Mouse (Mus musculus) liver, embryonic 14.5 days (tissue): Measurements from ENCODE around the gene Tmem135. TPM values are rescaled to one million over a fixed set of nuclear protein-coding genes. Genes with fewer than 3 reads are reported as not detected.
A peak's percentile ranks its signal among the peaks of the same experiment; 100 is the strongest.
"Not testable (repeated sequence)": the region's sequence is repeated elsewhere in the genome, so short reads cannot be mapped to it uniquely, and the experiment has no call there.

Experiments
- ATAC-seq: fragments of 200-750 bp; cut with Nextera tagmentation; 2 replicates; pipeline ENCODE4 v1.8.0; 2017; ENCODE audit warnings: moderate number of reproducible peaks, mild to moderate bottlenecking, moderate library complexity; ENCODE audit not compliant: insufficient read depth
- DNase-seq, 3 experiments: peaks; one replicate each; pipeline ENCODE4 v3.0.0-alpha.2; 2012 to 2013; ENCODE audit warnings: low read depth in 3 of 3, low spot score in 3 of 3
- H3K27ac ChIP-seq: fragments of 300-500 bp; sonication (generic); 2 replicates; pipeline ENCODE4 v1.5.1; 2014; ENCODE audit warnings: moderate library complexity, mild to moderate bottlenecking, control low read depth, inconsistent platforms
- H3K27me3 ChIP-seq: fragments of 300-500 bp; sonication (generic); 2 replicates; pipeline ENCODE4 v1.6.1; 2014; ENCODE audit warnings: mild to moderate bottlenecking, low read length, moderate library complexity; ENCODE audit not compliant: control insufficient read depth, insufficient read depth
- H3K36me3 ChIP-seq: fragments of 300-500 bp; sonication (generic); replicated peaks from 2 replicates; pipeline ENCODE4 v1.6.1; 2014; ENCODE audit warnings: low read depth; ENCODE audit not compliant: control insufficient read depth, insufficient read depth
- H3K4me1 ChIP-seq, 2 experiments: fragments of 200-500 bp in 1 of 2; fragments of 300-500 bp in 1 of 2; sonication (generic) in 1 of 2; replicated peaks; 2 replicates each; pipeline ENCODE4 v1.6.1; 2012 to 2014; ENCODE audit warnings: antibody characterized with exemption in 1 of 2, inconsistent platforms in 1 of 2, low read length in 1 of 2; ENCODE audit not compliant: control insufficient read depth in 2 of 2, insufficient read depth in 2 of 2
- H3K4me2 ChIP-seq: fragments of 300-500 bp; sonication (generic); 2 replicates; pipeline ENCODE4 v1.6.1; 2014; ENCODE audit warnings: low read depth, mild to moderate bottlenecking, control low read depth, moderate library complexity
- H3K4me3 ChIP-seq, 2 experiments: fragments of 200-500 bp in 1 of 2; fragments of 300-500 bp in 1 of 2; sonication (generic) in 1 of 2; 2 replicates each; pipeline ENCODE4 v1.5.1; 2012 to 2014; ENCODE audit warnings: low read depth in 2 of 2, low read length in 2 of 2, mild to moderate bottlenecking in 2 of 2, control low read depth in 1 of 2, inconsistent platforms in 1 of 2, moderate library complexity in 1 of 2; ENCODE audit not compliant: insufficient read depth in 1 of 2
- H3K9ac ChIP-seq: fragments of 300-500 bp; sonication (generic); replicated peaks from 2 replicates; pipeline ENCODE4 v1.6.1; 2014; ENCODE audit warnings: mild to moderate bottlenecking, control low read depth, moderate library complexity
- H3K9me3 ChIP-seq: fragments of 300-500 bp; sonication (generic); 2 replicates; pipeline ENCODE4 v1.6.1; 2016; ENCODE audit warnings: low read length, mixed read lengths; ENCODE audit not compliant: control insufficient read depth
- CTCF ChIP-seq: IDR thresholded peaks from 2 replicates; pipeline ENCODE4 v1.5.1; 2016; ENCODE audit warnings: antibody characterized with exemption, low read depth, control low read depth
- EP300 ChIP-seq: IDR thresholded peaks from 2 replicates; pipeline ENCODE4 v1.6.1; 2016; ENCODE audit warnings: antibody characterized with exemption, low read depth
- WGBS: fragments of 180-500 bp; shearing (Covaris S2); extraction: QIAGEN DNeasy Blood & Tissue Kit; methylation state at CpG from one replicate; pipeline ENCODE4 v1.1.7; 2014; ENCODE audit not compliant: insufficient replicate concordance; 5-methylcytosine and 5-hydroxymethylcytosine counted together
- polyA plus RNA-seq, 2 experiments: library from polyadenylated mRNA; depleted of rRNA in 1 of 2; stranded (reverse) in 1 of 2; unstranded in 1 of 2; fragments of >200 nt; fragmentation: Nextera tagmentation in 1 of 2; extraction: Ambion mirVana in 1 of 2; gene quantifications; 2 replicates each; pipeline versions ENCODE4 v1.2.1 to v1.2.3; 2012 to 2014

The Tmem135 gene
- polyA plus RNA-seq, 2 experiments, result 5.4 to 12.7 TPM

- no peaks in the 10 kb centered on the region for H3K36me3 ChIP-seq
- H3K9ac ChIP-seq, result no peak overlapping the region
- H3K27ac ChIP-seq, result no peak overlapping the region
- H3K4me3 ChIP-seq, result no peak overlapping the region
- DNase-seq (no peak), ATAC-seq (no peak)
- H3K9me3 ChIP-seq, result no peaks in the 10 kb centered on the region
- no peaks in the 10 kb centered on the region; a peak in 1 of 4 replicates for H3K4me1 ChIP-seq
- WGBS, result 60% methylated on average over 1 of the region's 1 CpGs
- no peaks in the 10 kb centered on the region for H3K27me3 ChIP-seq
- H3K4me2 ChIP-seq, result no peak overlapping the region
- TF ChIP-seq EP300, result no peak
- TF ChIP-seq CTCF, result no peak
Measured at GRCm38 (mm10) chr7:89319351-89319750, 84.7 kb downstream of the Tmem135 start.

GRCm38 (mm10) chr7:89317088-89317487 is 86.9 kb downstream of the Tmem135 start:
- WGBS, result 58% methylated on average over 1 of the region's 1 CpGs
- H3K27ac ChIP-seq, H3K27me3 ChIP-seq, DNase-seq, H3K4me1 ChIP-seq, H3K36me3 ChIP-seq, H3K4me3 ChIP-seq, H3K9me3 ChIP-seq, H3K4me2 ChIP-seq, H3K9ac ChIP-seq, ATAC-seq: not testable (repeated sequence)

GRCm38 (mm10) chr7:89316112-89316511 is 87.9 kb downstream of the Tmem135 start:
- 71% methylated on average over 3 of the region's 3 CpGs for WGBS

GRCm38 (mm10) chr7:89311555-89311954 is 92.5 kb downstream of the Tmem135 start:
- no peaks in the 10 kb centered on the region for H3K36me3 ChIP-seq
- no peak overlapping the region for H3K9ac ChIP-seq
- TF ChIP-seq EP300 (no peak), CTCF (peak; percentile 29; the same call in 1 of the 2 replicates)
- peaks cover 0 to 4% of the 10 kb centered on the region in 2 experiments; a peak in 3 of 4 replicates for H3K4me1 ChIP-seq
- no peak overlapping the region for H3K4me3 ChIP-seq
- no peaks in the 10 kb centered on the region for H3K9me3 ChIP-seq
- WGBS, result 71% methylated on average over 1 of the region's 1 CpGs
- no peaks in the 10 kb centered on the region for H3K27me3 ChIP-seq
- H3K27ac ChIP-seq, result no peak overlapping the region
- ATAC-seq, result no peak
- DNase-seq, result no peak
- no peak overlapping the region for H3K4me2 ChIP-seq

More at GRCm38 (mm10) chr7:89316112-89316511, 87.9 kb downstream of the Tmem135 start:
- Histone ChIP-seq H3K4me1 (no peaks in the 10 kb centered on the region; a peak in 1 of 4 replicates), H3K9ac (no peak overlapping the region), H3K9me3 (no peaks in the 10 kb centered on the region), H3K27ac (no peak overlapping the region), H3K27me3 (no peaks in the 10 kb centered on the region), H3K4me3 (no peak overlapping the region), H3K4me2 (no peak overlapping the region), H3K36me3 (no peaks in the 10 kb centered on the region)
- DNase-seq, result no peak
- no peak for ATAC-seq
- TF ChIP-seq EP300 (no peak), CTCF (no peak)

- no peaks in the 10 kb centered on the region for H3K9me3 ChIP-seq
- H3K36me3 ChIP-seq, result no peaks in the 10 kb centered on the region
- ATAC-seq, result no peak
- no peak for DNase-seq
- no peaks in the 10 kb centered on the region for H3K27me3 ChIP-seq
- WGBS, result 54% methylated on average over 3 of the region's 3 CpGs
- H3K4me2 ChIP-seq, result no peak overlapping the region
- TF ChIP-seq EP300 (no peak), CTCF (no peak)
- H3K4me1 ChIP-seq, result peaks cover 0 to 4% of the 10 kb centered on the region in 2 experiments; a peak in 3 of 4 replicates
- H3K4me3 ChIP-seq, result no peak overlapping the region
- no peak overlapping the region for H3K27ac ChIP-seq
- H3K9ac ChIP-seq, result no peak overlapping the region
Measured at GRCm38 (mm10) chr7:89308926-89309325, 95.1 kb downstream of the Tmem135 start.
